Mouse (Mus musculus): ENCODE data around the gene Ttll5.

DNA sequence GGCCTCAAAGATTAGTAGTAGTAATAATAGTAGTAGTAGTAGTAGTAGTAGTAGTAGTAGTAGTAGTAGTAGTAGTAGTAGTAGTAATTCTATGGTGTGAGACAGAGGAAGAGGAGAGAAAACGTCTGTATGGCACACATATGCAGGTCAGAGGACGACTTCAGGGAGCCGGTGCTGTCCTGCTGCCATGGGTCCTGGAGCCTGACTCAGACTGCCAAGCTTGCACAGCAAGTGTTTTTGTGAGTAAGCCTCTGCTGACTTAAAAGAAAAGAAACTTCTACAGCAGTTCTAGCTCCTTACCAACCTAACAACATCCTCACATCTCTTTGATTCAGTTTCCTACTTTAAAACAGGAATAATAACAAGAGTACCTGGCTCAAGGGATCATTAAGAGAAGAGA lies 190.2 kb downstream of the Ttll5 start:
- TF ChIP-seq CTCF (IDR thresholded peaks at IDR 0.05; ENCODE audit: extremely low read depth, insufficient read depth, insufficient read length, insufficient replicate concordance) (no peak), POLR2A (IDR thresholded peaks at IDR 0.05; ENCODE audit: low read depth, low read length) (no peak)

Measured in spleen, adult 2 months (tissue).